Mouse (Mus musculus) small intestine, adult 2 months (tissue): Measurements from ENCODE around the gene Scamp4. TPM values are rescaled to one million over a fixed set of nuclear protein-coding genes. Genes with fewer than 3 reads are reported as not detected.

ENCODE experiments used
- H3K27ac ChIP-seq: fragments of 200-500 bp; 2 replicates; pipeline ENCODE4 v1.5.1; 2012; ENCODE audit warnings: low read depth, low read length, control low read depth, inconsistent platforms; ENCODE audit not compliant: insufficient read depth
- H3K27me3 ChIP-seq: fragments of 200-500 bp; 2 replicates; pipeline ENCODE4 v1.6.1; 2012; ENCODE audit warnings: mild to moderate bottlenecking, moderate library complexity, low read length, inconsistent platforms; ENCODE audit not compliant: control insufficient read depth, insufficient read depth
- H3K36me3 ChIP-seq: fragments of 200-500 bp; 2 replicates; pipeline ENCODE4 v1.6.1; 2012; ENCODE audit warnings: mild to moderate bottlenecking, low read length, control low read depth, inconsistent platforms; ENCODE audit not compliant: control insufficient read depth, insufficient read depth
- H3K4me1 ChIP-seq: fragments of 200-500 bp; 2 replicates; pipeline ENCODE4 v1.6.1; 2012; ENCODE audit warnings: low read length, inconsistent platforms, mixed read lengths; ENCODE audit not compliant: control insufficient read depth, insufficient read depth, insufficient read length
- H3K4me3 ChIP-seq: fragments of 200-500 bp; 2 replicates; pipeline ENCODE4 v1.5.1; 2012; ENCODE audit warnings: low read depth, mild to moderate bottlenecking, control low read depth, inconsistent platforms, low read length, moderate library complexity
- CTCF ChIP-seq: fragments of 200-500 bp; IDR thresholded peaks from 2 replicates; pipeline ENCODE4 v1.5.1; 2012; ENCODE audit warnings: low read depth, mild to moderate bottlenecking, control low read depth, inconsistent platforms, low read length, moderate library complexity, mixed read lengths; ENCODE audit not compliant: insufficient replicate concordance, insufficient read length; ENCODE audit errors: extremely low read depth
- POLR2A ChIP-seq: fragments of 200-500 bp; IDR thresholded peaks from 2 replicates; pipeline ENCODE4 v1.6.1; 2012; ENCODE audit warnings: low read depth, mild to moderate bottlenecking, control low read depth, inconsistent platforms, low read length, moderate library complexity
- WGBS: fragments of 180-500 bp; shearing (Covaris S2); methylation state at CpG from one replicate; pipeline ENCODE4 v1.1.7; 2018; 5-methylcytosine and 5-hydroxymethylcytosine counted together
- polyA plus RNA-seq: library from polyadenylated mRNA; depleted of rRNA; stranded (reverse); fragments of >200 nt; gene quantifications from 2 replicates; pipeline ENCODE4 v1.2.3, GENCODE M21; 2012

Gene Scamp4
- polyA plus RNA-seq, 1 experiment, result 130 TPM

- TF ChIP-seq POLR2A, result peak; percentile 59; the same call in 1 of the 2 replicates
- no peak for TF ChIP-seq CTCF
- under 1% methylated on average over 70 of the region's 72 CpGs for WGBS
- Histone ChIP-seq H3K4me1 (peaks cover 20% of the 10 kb centered on the region), H3K27me3 (no peaks in the 10 kb centered on the region), H3K27ac (peak overlapping the region; percentile 100), H3K36me3 (no peaks in the 10 kb centered on the region; the same call in 1 of the 2 replicates), H3K4me3 (peak overlapping the region; percentile 85)
Observed at GRCm38 (mm10) chr10:80656130-80656862, 53.6 kb downstream of the Scamp4 start.

- TF ChIP-seq POLR2A (no peak; the same call in 1 of the 2 replicates), CTCF (no peak)
- H3K4me1 ChIP-seq, result peaks cover 20% of the 10 kb centered on the region
- H3K36me3 ChIP-seq, result no peaks in the 10 kb centered on the region; the same call in 1 of the 2 replicates
- 16% methylated on average over 15 of the region's 15 CpGs for WGBS
- H3K27ac ChIP-seq, result peak within 1 kb of the TSS; percentile 100
- no peaks in the 10 kb centered on the region for H3K27me3 ChIP-seq
- H3K4me3 ChIP-seq, result peak within 1 kb of the TSS; percentile 85
Observed at GRCm38 (mm10) chr10:80656863-80657623, 54.4 kb downstream of the Scamp4 start, which contains the start of gene Btbd2. Btbd2 (minus strand) TSS chr10:80657071.

- H3K27me3 ChIP-seq, result no peaks in the 10 kb centered on the region
- 28% methylated on average over 14 of the region's 14 CpGs for WGBS
- no peak overlapping the region for H3K4me3 ChIP-seq
- no peaks in the 10 kb centered on the region for H3K36me3 ChIP-seq
- peak overlapping the region; percentile 85 for H3K27ac ChIP-seq
- TF ChIP-seq CTCF, result no peak
- TF ChIP-seq POLR2A, result no peak
- peaks cover 21% of the 10 kb centered on the region for H3K4me1 ChIP-seq
Observed at GRCm38 (mm10) chr10:80658194-80658840, 55.6 kb downstream of the Scamp4 start.

- no peaks in the 10 kb centered on the region for H3K27me3 ChIP-seq
- H3K4me3 ChIP-seq, result peak overlapping the region; percentile 36; the same call in 1 of the 2 replicates
- no peak for TF ChIP-seq CTCF
- TF ChIP-seq POLR2A, result no peak
- peaks cover 25% of the 10 kb centered on the region for H3K4me1 ChIP-seq
- H3K36me3 ChIP-seq, result no peaks in the 10 kb centered on the region
- H3K27ac ChIP-seq, result peak overlapping the region; percentile 85
- WGBS, result 16% methylated on average over 4 of the region's 4 CpGs
Observed at GRCm38 (mm10) chr10:80658841-80659202, 56.1 kb downstream of the Scamp4 start.

GRCm38 (mm10) chr10:80659213-80659612 is 56.5 kb downstream of the Scamp4 start:
- no peaks in the 10 kb centered on the region for H3K36me3 ChIP-seq
- peaks cover 26% of the 10 kb centered on the region for H3K4me1 ChIP-seq
- peak overlapping the region; percentile 36; the same call in 1 of the 2 replicates for H3K4me3 ChIP-seq
- TF ChIP-seq POLR2A, result no peak
- peak; percentile 69; the same call in 1 of the 2 replicates for TF ChIP-seq CTCF
- H3K27me3 ChIP-seq, result no peaks in the 10 kb centered on the region
- H3K27ac ChIP-seq, result peak overlapping the region; percentile 85
- 7% methylated on average over 10 of the region's 10 CpGs for WGBS

GRCm38 (mm10) chr10:80661149-80661548 is 58.5 kb downstream of the Scamp4 start:
- 40% methylated on average over 5 of the region's 5 CpGs for WGBS
- H3K4me1 ChIP-seq, result peaks cover 36% of the 10 kb centered on the region
- no peak overlapping the region for H3K27ac ChIP-seq
- no peak overlapping the region for H3K4me3 ChIP-seq
- TF ChIP-seq CTCF (peak; percentile 75; the same call in 1 of the 2 replicates), POLR2A (no peak)
- H3K36me3 ChIP-seq, result peaks cover 6% of the 10 kb centered on the region
- no peaks in the 10 kb centered on the region for H3K27me3 ChIP-seq
